Mouse (Mus musculus) embryonic fibroblast, embryonic 13.5 days (primary cell): ENCODE measurements around the gene Ufc1.
"Not testable (repeated sequence)": the region's sequence is repeated elsewhere in the genome, so short reads cannot be mapped to it uniquely, and the experiment has no call there.

ENCODE experiments used
- CTCF ChIP-seq: IDR thresholded peaks from 2 replicates; pipeline ENCODE4 v1.5.1; 2011; ENCODE audit warnings: mild to moderate bottlenecking, control low read depth, low read length, moderate library complexity, borderline replicate concordance; ENCODE audit not compliant: insufficient read depth
- POLR2A ChIP-seq: IDR thresholded peaks from 2 replicates; pipeline ENCODE4 v1.6.1; 2011; ENCODE audit warnings: low read depth, mild to moderate bottlenecking, control low read depth, low read length, moderate library complexity

DNA sequence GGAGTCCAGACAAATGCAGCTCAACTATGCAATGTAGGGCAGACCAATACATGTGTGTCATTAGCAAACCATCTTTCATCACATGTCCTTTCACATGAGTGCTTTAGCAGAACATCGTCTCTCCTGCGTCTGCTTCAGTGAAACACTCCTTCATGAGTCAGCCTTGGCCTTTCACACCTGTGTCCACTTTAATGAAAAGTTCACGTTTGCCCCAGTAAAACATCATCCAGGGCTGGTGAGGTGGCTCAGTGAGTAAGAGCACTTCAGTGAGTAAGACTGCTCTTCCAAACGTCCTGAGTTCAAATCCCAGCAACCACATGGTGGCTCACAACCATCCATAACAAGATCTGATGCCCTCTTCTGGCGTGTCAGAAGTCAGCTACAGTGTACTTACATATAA, 11.3 kb upstream of the Ufc1 start:
- not testable (repeated sequence) for TF ChIP-seq CTCF, POLR2A
